In genomic region chr10:67099183-67099929, GRCm38 (mm10) we compare ENCODE assay signal across 9 mouse cellular contexts. TPM values are rescaled to one million over a fixed set of nuclear protein-coding genes. Genes with fewer than 3 reads are reported as not detected.
DNase-seq lines count a peak whose midpoint lies in the region; ATAC-seq and TF ChIP-seq lines count a peak whose summit lies in the region.
"Had no signal": no experiment of that assay in that cellular context is flagged by ENCODE, and none has a peak within 500 bp of the region (broad histone marks: within the 10 kb centered on the region; RNA-seq: fewer than 3 reads in every experiment).

No protein-coding gene starts in this region.

- H3K9me3 ChIP-seq in liver, embryonic 11.5 days (ENCODE audit: control insufficient read depth, low read length), result no peaks in the 10 kb centered on the region
- H3K9me3 ChIP-seq in hindbrain, embryonic 12.5 days (replicated peaks), result no peaks in the 10 kb centered on the region

- ATAC-seq in liver, embryonic 11.5 days (replicated peaks; ENCODE audit: low FRiP score), result no peak
- no peak for ATAC-seq in hindbrain, embryonic 12.5 days (ENCODE audit: low FRiP score)
- ATAC-seq in inflammation-experienced regulatory T-cells, adult 6 months, result no peak

- no peaks in the 10 kb centered on the region for H3K27me3 ChIP-seq in liver, adult 2 months (ENCODE audit: control insufficient read depth, insufficient read depth, low read length)
- H3K27me3 ChIP-seq in liver, embryonic 11.5 days (replicated peaks; ENCODE audit: control insufficient read depth, insufficient read depth, low read length), result no peaks in the 10 kb centered on the region
- no peaks in the 10 kb centered on the region for H3K27me3 ChIP-seq in hindbrain, embryonic 12.5 days

- H3K36me3 ChIP-seq in liver, adult 2 months (ENCODE audit: control insufficient read depth, insufficient read depth, low read length), result no peaks in the 10 kb centered on the region
- no peaks in the 10 kb centered on the region for H3K36me3 ChIP-seq in liver, embryonic 11.5 days (ENCODE audit: control insufficient read depth, insufficient read depth, low read length)
- no peaks in the 10 kb centered on the region for H3K36me3 ChIP-seq in hindbrain, embryonic 12.5 days

- peaks cover 67% of the 10 kb centered on the region for H3K79me2 ChIP-seq in liver, adult 2 months (ENCODE audit: control insufficient read depth, insufficient read depth, low read length)

- no peak for TF ChIP-seq CTCF in liver, adult 2 months (IDR thresholded peaks at IDR 0.05; ENCODE audit: low read depth, low read length)

- TF ChIP-seq POLR2A in liver, adult 2 months (IDR thresholded peaks at IDR 0.05; ENCODE audit: extremely low read depth, insufficient read depth, low read length), result no peak

- H3K27ac ChIP-seq in liver, adult 2 months (replicated peaks; ENCODE audit: insufficient read depth, low read depth, low read length), result 0 out of 2 replicates have a peak overlapping the region, but pooled peaks have one; percentile 5
- H3K27ac ChIP-seq in liver, embryonic 11.5 days (ENCODE audit: low read depth, low read length), result no peak overlapping the region
- H3K27ac ChIP-seq in hindbrain, embryonic 12.5 days, result no peak overlapping the region

- peaks cover 52% of the 10 kb centered on the region for H3K4me1 ChIP-seq in liver, adult 2 months (ENCODE audit: control insufficient read depth, insufficient read depth, low read length)
- peaks cover 44% of the 10 kb centered on the region for H3K4me1 ChIP-seq in liver, embryonic 11.5 days (replicated peaks; ENCODE audit: control insufficient read depth, insufficient read depth, low read length)
- peaks cover 72% of the 10 kb centered on the region for H3K4me1 ChIP-seq in hindbrain, embryonic 12.5 days

- H3K4me3 ChIP-seq in liver, adult 2 months (ENCODE audit: insufficient read depth, low read depth, low read length), result no peak overlapping the region
- no peak overlapping the region for H3K4me3 ChIP-seq in liver, embryonic 11.5 days (ENCODE audit: low read depth, low read length)
- no peak overlapping the region for H3K4me3 ChIP-seq in hindbrain, embryonic 12.5 days

- no peak overlapping the region for H3K9ac ChIP-seq in liver, adult 2 months (ENCODE audit: low read depth, low read length)
- no peak overlapping the region for H3K9ac ChIP-seq in liver, embryonic 11.5 days (ENCODE audit: low read depth, low read length)
- H3K9ac ChIP-seq in hindbrain, embryonic 12.5 days, result no peak overlapping the region

- H3K4me2 ChIP-seq in liver, embryonic 11.5 days, result no peak overlapping the region
- H3K4me2 ChIP-seq in hindbrain, embryonic 12.5 days (replicated peaks), result peak overlapping the region; percentile 78

- WGBS in liver, adult 2 months, result 44% methylated on average over 13 of the region's 13 CpGs
- WGBS in liver, embryonic 11.5 days, result 81% methylated on average over 13 of the region's 13 CpGs
- 53% methylated on average over 13 of the region's 13 CpGs for WGBS in hindbrain, embryonic 12.5 days

- DNase-seq in embryo, embryonic 10 days (ENCODE audit: low spot score), result peak; percentile 38
- no peak for DNase-seq in embryo, embryonic 9.5 days (ENCODE audit: extremely low spot score)
- DNase-seq in liver, adult 2 months (ENCODE audit: extremely low read depth, low read depth, low spot score), result peak; percentile 45
- DNase-seq in liver, embryonic 11.5 days (ENCODE audit: low spot score), result no peak
- DNase-seq in retina, postnatal 1 day, result peak; percentile 62
- DNase-seq in thymus, postnatal 0 days (ENCODE audit: low spot score), result no peak
- DNase-seq: adrenal gland, postnatal 25 days had no signal

RNA-seq across cellular contexts. Expression of gene Reep3, which starts 2.6 kb away (rescaled TPM):
- total RNA-seq in liver, adult 2 months (2014; rRNA removed), result 36.1 and 38.8 TPM in 2 replicates
- polyA plus RNA-seq in liver, adult 2 months (2012; rRNA removed), result 21.6 and 24.8 TPM in 2 replicates
- polyA plus RNA-seq in liver, embryonic 11.5 days (2014; fragmentation: Nextera tagmentation; extraction: Ambion mirVana), result 11.5 and 12.4 TPM in 2 replicates
- polyA plus RNA-seq in hindbrain, embryonic 12.5 days (2016; fragmentation: Nextera tagmentation; extraction: Ambion mirVana), result 53.3 and 54.0 TPM in 2 replicates
- 18.1 and 18.2 TPM in 2 replicates for polyA plus RNA-seq in thymus, postnatal 0 days (2015; fragmentation: Nextera tagmentation; extraction: Ambion mirVana)
- 10 to 100 TPM; 16.5 to 25.6 (median 19.6) TPM for polyA plus RNA-seq in inflammation-experienced regulatory T-cells, adult 6 months (2017; shearing (Covaris generic))

RNA-seq across cellular contexts. Expression of gene Jmjd1c, which starts 3.4 kb away (rescaled TPM):
- 44.8 and 48.3 TPM in 2 replicates for total RNA-seq in liver, adult 2 months (2014; rRNA removed)
- 5.7 and 5.8 TPM in 2 replicates for polyA plus RNA-seq in liver, adult 2 months (2012; rRNA removed)
- polyA plus RNA-seq in liver, embryonic 11.5 days (2014; fragmentation: Nextera tagmentation; extraction: Ambion mirVana), result 26.0 and 31.6 TPM in 2 replicates
- 60.1 and 65.1 TPM in 2 replicates for polyA plus RNA-seq in hindbrain, embryonic 12.5 days (2016; fragmentation: Nextera tagmentation; extraction: Ambion mirVana)
- 53.5 and 61.4 TPM in 2 replicates for polyA plus RNA-seq in thymus, postnatal 0 days (2015; fragmentation: Nextera tagmentation; extraction: Ambion mirVana)
- 10 to 100 TPM; 34.3 to 58.3 (median 45.7) TPM for polyA plus RNA-seq in inflammation-experienced regulatory T-cells, adult 6 months (2017; shearing (Covaris generic))

Comparison
In these comparisons a context has a peak if more than half of its experiments do, and no peak if none do; other contexts are left out.
1. DNase-seq: peak in embryo, embryonic 10 days (single experiment), liver, adult 2 months (single experiment) and retina, postnatal 1 day (single experiment); none in embryo, embryonic 9.5 days (single experiment), liver, embryonic 11.5 days (single experiment) and thymus, postnatal 0 days (single experiment).